Mouse (Mus musculus): ENCODE measurements around the gene Lrrc25.
A peak's percentile ranks its signal among the peaks of the same experiment; 100 is the strongest.

GRCm38 (mm10) chr8:70660273-70660725, 44.3 kb downstream of the Lrrc25 start, which contains the start of gene Pgpep1:
- TF ChIP-seq MYC (IDR thresholded peaks at IDR 0.05; ENCODE audit: low read depth, low read length) (no peak), CHD2 (IDR thresholded peaks at IDR 0.05; ENCODE audit: low read length) (no peak), GABPA (IDR thresholded peaks at IDR 0.05; ENCODE audit: insufficient replicate concordance, low read depth, low read length) (no peak), MAFK (IDR thresholded peaks at IDR 0.05; ENCODE audit: insufficient replicate concordance, low read length) (no peak), POLR2A (IDR thresholded peaks at IDR 0.05; ENCODE audit: low read depth, low read length) (0 out of 2 replicates have a peak, but pooled peaks have one; percentile 21), KAT2A (IDR thresholded peaks at IDR 0.05; ENCODE audit: insufficient replicate concordance, low read length) (no peak), EP300 (IDR thresholded peaks at IDR 0.05; ENCODE audit: low read length) (no peak), HCFC1 (IDR thresholded peaks at IDR 0.05; ENCODE audit: low read depth, low read length) (no peak), CTCF (conservative IDR thresholded peaks at IDR 0.05 in 1 of 2, IDR thresholded peaks at IDR 0.05 in 1 of 2; ENCODE audit: low read depth in 2 of 2, low read length in 2 of 2) (no peak), MEF2A (IDR thresholded peaks at IDR 0.05; ENCODE audit: borderline replicate concordance, low read depth, low read length) (no peak), SIN3A (IDR thresholded peaks at IDR 0.05; ENCODE audit: low read length) (no peak)
